Mouse (Mus musculus): Measurements from ENCODE around the gene Caml.

The Caml gene

DNA sequence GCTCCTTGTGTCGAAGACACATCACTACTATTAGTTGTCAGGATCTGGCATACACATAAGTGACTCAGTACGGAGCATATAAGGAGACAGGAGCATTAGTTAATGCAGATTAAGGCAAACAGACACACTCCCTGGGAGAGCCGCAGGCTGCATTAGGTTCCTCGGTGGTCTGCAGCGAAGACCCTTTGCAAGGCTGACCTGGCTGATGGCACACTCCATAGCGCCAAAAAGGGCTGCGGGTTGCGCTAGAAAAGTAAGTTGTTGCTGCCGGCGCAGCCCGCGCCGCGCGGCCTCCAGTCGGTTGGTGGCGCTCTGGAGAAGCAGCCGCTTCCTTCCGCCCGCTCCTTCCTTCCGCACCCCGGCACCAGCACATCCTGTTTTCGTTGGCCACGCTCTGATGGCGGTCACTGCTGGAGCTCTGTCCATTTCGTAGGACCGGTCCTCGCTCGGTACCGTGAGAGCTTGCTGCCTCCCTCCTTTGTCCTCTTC, 11.9 kb downstream of the Caml start, which contains the start of gene Ddx46:
Gene Ddx46, plus strand, starts transcription at position 389 of the 489 bp plus-strand sequence.
- peak; percentile 93 for DNase-seq

DNA sequence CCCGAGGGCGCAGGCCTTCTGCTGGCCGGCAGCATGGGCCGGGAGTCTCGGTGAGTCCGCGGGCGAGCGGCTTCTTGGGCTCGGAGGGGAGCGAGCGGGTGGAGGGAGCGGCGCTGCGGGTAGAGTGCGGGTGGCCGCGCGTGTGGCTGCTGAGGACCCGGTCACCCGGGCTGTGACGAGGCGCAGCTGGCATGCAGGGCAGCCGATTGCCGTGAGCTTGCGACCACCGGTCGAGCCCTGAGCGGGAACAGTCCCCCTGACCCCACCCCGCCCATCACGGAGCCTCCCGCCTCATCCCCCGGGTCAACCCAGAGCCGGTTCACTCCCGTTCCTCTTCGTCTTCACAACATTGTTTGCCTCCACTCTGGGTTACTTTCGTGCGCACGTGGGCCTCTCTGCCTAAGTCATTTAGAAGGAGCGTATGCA, 12.4 kb downstream of the Caml start:
- no peak for DNase-seq

DNA sequence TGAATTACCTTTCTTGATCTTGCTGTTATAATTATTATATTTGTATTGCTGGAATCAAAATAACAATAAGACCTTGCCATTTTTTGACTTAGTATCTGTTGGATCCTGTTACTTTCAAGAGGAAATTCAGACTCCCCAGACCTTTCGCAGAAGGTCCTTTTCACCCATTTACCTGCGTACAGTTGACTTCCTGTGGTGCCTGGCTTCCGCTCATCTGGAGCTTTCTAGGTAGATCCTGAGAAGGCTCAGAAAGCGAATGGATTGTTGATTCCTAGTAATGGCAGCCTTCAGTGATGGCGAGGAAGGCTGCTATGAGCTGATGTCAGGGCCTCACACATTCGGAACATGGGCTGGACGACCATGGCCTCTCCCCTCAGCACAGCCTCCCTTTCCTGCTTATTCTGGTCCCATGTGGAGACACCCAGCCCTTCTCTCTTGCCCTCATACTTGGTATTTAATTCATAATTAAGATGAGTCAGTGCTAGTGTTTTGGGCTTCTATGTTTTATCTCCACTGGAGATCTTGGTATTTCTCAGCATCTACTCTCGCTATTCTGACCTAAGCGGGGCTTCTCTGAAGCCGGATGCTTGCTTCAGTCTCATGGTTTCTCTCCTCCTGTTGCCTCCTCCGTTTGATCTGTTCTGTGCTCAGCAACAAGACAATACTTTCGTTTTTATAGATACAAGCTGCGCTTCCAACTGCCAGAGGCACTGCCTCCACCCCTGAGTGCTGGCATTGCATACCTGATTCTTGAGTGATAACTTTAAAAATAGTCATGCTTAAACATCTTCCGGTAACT, 13.6 kb downstream of the Caml start:
- DNase-seq = no peak

DNA sequence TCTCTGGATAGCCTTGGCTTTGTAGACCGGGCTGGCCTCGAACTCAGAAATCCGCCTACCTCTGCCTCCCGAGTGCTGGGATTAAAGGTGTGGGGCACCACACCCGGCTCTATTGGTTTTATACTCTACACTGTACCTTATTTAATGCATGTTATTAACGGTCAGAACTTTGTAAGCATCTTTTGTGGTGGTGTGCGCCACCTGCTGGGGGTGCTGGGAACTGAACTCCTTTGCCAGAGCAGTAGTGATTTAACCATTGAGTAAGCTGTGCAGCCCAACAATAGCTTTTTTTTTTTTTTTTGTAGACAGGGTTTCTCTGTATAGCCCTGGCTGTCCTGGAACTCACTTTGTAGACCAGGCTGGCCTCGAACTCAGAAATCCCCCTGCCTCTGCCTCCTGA, 17.7 kb downstream of the Caml start:
- peak; percentile 75 to 85 for DNase-seq

DNA sequence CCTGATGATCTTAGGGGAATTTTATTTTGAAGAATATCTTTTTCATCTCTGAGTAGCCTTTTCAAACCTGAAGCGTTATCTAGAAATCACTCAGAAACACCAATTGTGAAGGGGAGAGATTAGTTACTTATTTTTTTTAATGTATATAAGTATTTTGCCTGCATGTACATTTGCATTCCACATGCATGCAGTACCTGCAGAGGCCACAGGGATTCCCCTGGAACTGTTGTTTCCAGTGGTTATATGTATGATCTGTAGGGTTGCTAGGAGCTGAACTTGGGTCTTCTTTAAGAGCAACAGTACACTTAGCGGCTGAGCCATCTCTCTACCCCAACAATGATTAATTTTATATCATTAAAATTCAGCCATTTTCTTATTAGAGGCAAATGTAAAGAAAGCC, 21.7 kb downstream of the Caml start:
- DNase-seq = peak in 1 of 2 experiments; percentile 49

DNA sequence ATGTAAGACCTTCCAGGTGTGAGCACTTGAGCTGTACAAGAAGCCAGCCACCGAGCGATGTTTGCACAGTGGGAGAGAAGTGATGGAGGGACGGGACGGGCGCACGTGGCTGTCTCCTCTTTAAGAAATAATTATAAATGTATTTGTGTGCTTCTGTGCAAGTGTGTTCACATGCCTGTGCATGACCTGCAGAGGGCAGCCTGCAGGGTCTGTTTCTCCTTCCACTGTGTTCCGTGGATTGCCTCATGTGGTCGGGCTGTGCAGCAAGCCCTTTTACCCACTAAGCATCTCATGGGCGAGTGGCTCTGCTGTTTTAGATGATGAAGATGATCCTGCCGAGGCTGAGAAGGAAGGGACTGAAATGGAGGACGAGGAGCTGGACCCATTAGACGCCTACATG, 27.3 kb downstream of the Caml start:
- peak in 1 of 2 experiments; percentile 29 for DNase-seq

DNA sequence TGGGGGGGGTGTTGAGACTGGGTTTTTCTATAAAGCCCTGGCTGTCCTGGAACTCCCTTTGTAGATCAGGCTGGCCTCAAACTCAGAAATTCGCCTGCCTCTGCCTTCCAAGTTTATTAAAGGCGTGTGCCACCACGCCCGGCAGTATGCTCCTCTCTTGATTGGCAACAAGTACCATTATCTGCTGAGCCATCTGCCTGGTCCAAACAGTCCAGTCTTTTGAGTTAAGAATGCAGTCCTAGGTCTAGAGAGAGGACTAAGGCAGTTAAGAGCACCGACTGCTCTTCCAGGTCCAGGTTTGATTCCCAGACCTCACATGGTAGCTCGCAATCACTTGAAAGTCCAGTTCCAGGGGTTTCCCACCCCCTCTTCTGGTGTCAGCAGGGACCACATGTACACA, 28.2 kb downstream of the Caml start:
- no peak for DNase-seq

DNA sequence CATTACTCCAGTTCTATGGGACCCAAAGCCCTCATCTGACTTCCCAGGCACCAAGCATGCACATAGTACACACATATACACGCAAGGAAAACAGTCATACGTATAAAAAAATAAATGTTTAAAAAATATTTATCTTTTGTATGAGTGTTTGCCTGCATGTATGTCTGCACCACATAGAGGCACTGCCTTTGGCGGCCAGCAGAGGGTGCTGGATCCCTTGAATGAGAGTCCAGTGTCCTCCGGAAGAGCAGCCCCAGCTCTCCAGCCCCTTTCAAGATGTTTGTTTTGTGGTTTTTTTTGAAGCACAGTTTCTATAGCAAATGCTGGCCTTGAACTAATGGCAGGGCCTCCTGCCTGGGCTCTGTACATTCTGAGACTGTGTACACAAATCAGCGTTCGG, 45.7 kb downstream of the Caml start:
- DNase-seq = peak; percentile 41 to 46

DNA sequence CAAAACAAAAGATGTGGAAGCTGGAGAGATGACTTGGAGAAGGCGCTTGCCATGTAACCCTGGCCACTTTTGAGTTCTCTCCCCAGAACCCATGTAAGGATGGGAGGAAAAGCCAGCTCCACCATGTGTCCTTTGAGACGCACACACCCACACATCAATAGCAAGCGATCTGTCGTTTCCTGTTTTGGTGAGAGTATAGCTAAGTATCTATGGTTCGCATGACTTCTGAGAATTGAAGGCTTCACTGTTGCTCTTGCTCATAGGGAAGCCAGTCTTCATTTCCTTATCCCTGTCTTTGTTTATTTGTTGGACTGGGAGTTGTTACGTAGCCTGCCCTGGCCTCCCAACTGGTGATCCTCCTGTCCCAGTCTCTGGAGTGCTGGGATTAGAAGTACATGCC, 49.9 kb downstream of the Caml start:
- DNase-seq = no peak

DNA sequence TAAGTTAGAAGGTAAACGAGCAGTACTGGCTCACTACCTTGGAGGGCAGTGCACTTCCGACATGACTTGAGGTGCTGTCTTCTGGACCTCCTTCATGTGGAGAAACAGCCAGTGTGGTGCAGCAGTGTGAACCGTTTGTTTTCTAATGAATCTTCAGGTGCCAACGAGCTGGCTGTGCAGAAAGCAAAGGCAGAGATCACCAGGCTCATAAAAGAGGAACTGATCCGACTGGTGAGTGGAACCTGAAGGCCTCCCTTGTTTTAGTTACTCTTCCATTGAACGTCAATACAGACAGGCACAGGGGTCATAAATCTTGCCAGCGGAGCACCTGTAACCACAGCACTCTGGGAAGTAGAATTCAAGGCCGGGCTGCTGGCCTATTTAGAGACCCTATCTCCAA, 54.6 kb downstream of the Caml start:
- no peak for DNase-seq

Measured in lung, postnatal 4 days (tissue).